Mouse (Mus musculus): ENCODE data around the gene Slc39a9.

GRCm38 (mm10) chr12:80715915-80716314 lies 72.2 kb downstream of the Slc39a9 start:
- TF ChIP-seq TAL1 (IDR thresholded peaks at IDR 0.05; ENCODE audit: low read length) (no peak), GATA1 (IDR thresholded peaks at IDR 0.05; ENCODE audit: low read length) (no peak)

Measured in erythroblast, embryonic 14.5 days (primary cell).